Mouse (Mus musculus) megakaryocyte, embryonic 14.5 days (primary cell): ENCODE results near the gene Dazap1. TPM values are rescaled to one million over a fixed set of nuclear protein-coding genes. Genes with fewer than 3 reads are reported as not detected.

Source experiments
- H3K27me3 ChIP-seq: replicated peaks from 2 replicates; pipeline ENCODE3; 2012; ENCODE audit warnings: inconsistent platforms
- H3K36me3 ChIP-seq: replicated peaks from 2 replicates; pipeline ENCODE3; 2012; ENCODE audit warnings: low read length, inconsistent platforms, mixed read lengths
- H3K4me1 ChIP-seq: 2 replicates; pipeline ENCODE4 v1.6.1; 2012; ENCODE audit warnings: inconsistent platforms
- H3K4me3 ChIP-seq: replicated peaks from 2 replicates; pipeline ENCODE3; 2012; ENCODE audit warnings: moderate library complexity, mild to moderate bottlenecking, inconsistent platforms
- H3K9me3 ChIP-seq: 2 replicates; pipeline ENCODE4 v1.6.1; 2012; ENCODE audit warnings: inconsistent platforms
- FLI1 ChIP-seq: IDR thresholded peaks from 2 replicates; pipeline ENCODE4 v1.6.1; 2012; ENCODE audit warnings: low read length, inconsistent platforms, mixed read lengths
- GATA1 ChIP-seq: IDR thresholded peaks from 3 replicates; pipeline ENCODE4 v1.6.1; 2012; ENCODE audit warnings: mixed read lengths, low read length, inconsistent platforms, borderline replicate concordance
- polyA plus RNA-seq: library from polyadenylated mRNA; stranded (reverse); fragments of >175 nt; gene quantifications from 2 replicates; pipeline ENCODE4 v1.2.3, GENCODE M21; 2012; ENCODE audit warnings: low replicate concordance; ENCODE audit not compliant: insufficient read depth

The Dazap1 gene
- polyA plus RNA-seq, 1 experiment: 552 TPM

DNA sequence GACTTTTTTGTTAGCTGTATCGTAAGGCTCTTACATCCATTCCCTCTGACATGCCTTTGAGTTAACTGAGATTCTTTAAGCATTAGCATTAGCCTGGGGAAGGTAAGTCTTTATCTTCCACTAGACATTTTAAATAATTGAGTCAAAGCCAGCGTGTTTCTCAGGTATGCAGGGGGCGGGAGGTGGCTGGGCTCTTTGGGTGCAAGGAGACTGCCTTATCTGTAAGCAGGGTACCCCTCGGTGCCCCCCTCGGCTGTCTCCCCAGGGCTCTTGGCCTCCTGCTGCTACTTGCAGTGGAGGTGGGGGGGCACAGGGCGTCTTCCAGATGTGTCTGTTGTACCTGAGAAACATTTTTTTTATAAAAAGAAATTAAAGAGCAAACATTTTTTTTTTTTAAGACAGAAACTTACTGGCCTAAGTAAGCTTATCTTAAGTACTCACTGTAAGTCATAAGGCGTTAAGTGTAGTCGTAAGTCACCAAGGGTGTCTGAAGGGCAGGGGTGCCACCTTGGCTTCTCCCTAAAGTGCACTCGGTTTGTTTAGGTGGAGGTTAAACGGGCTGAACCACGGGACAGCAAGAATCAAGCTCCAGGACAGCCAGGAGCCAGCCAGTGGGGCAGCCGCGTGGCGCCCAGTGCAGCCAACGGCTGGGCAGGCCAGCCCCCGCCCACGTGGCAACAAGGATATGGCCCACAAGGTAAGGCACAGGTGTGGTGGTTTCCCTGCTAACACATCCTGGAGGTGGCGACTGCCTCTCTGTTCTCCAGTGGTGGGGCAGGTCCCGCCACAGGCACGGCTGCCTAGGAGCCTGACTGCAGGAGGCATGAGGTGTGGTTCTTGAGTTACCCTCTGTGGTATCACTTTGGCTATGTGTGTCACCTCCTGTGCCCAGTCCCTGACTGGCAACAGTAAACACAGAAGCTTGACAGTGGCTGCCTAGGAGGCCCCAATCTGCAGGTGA lies 21.5 kb downstream of the Dazap1 start:
- TF ChIP-seq FLI1 (no peak), GATA1 (no peak)
- Histone ChIP-seq H3K4me1 (peaks cover 59% of the 10 kb centered on the region), H3K36me3 (peaks cover 98% of the 10 kb centered on the region), H3K4me3 (no peak overlapping the region), H3K9me3 (no peaks in the 10 kb centered on the region), H3K27me3 (no peaks in the 10 kb centered on the region)

DNA sequence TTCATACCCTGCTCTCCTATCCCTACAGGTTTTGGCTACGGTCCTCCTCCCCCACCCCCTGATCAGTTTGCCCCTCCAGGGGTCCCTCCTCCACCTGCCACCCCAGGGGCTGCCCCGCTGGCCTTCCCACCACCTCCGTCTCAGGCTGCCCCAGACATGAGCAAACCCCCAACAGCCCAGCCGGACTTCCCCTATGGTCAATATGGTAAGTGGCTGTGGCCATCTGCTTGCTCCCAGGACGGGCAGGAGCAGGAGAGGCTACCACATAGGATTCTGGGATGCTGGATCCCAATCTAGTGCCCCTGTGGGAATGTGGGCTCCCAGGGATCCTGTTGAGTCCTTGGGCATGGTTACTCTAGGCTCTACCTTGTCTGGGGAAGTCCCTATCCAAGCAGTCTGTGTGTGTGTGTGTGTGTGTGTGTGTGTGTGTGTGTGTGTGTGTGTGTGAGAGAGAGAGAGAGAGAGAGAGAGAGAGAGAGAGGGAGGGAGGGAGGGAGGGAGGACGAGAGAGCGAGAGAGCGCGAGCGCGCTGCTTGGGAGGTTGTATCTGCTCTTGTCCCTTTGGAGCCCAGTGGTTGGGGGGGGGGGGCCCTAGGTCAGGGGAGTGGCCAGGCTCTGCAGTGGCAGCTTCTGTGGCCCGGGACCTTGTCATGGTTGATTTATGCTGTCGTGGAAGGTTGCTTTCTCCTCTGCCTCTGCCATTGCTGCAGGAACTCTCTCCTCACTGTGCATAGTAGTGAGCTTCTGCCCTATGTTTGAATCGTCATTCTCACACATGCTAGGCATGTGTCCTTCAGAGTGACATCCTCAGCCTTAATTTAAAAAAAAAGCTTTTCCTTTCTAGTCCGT lies 24.2 kb downstream of the Dazap1 start:
- H3K27me3 ChIP-seq: no peaks in the 10 kb centered on the region
- no peak overlapping the region for H3K4me3 ChIP-seq
- no peaks in the 10 kb centered on the region for H3K9me3 ChIP-seq
- peaks cover 90% of the 10 kb centered on the region for H3K36me3 ChIP-seq
- peaks cover 44% of the 10 kb centered on the region for H3K4me1 ChIP-seq
- TF ChIP-seq GATA1 (no peak), FLI1 (no peak)

DNA sequence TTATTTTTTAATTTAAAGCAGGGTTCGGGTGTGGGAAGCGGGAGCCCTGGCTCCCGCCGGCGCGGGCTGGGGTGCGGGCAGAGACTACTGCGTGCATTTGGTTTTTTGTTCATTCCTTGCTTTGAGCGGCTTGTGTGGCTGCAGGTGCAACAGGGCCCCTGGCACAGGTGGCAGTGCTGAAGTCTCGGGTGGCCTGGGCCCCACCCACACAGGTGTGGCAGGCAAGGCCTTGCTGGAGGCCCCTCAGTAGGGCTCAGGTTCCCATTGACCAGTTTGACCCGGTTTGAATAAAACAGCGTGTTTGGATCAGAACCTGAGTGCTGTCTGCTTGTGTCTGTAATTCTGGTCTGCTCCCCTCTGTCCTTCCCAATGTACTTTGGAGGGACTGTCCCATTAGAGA lies 26.8 kb downstream of the Dazap1 start:
- Histone ChIP-seq H3K27me3 (no peaks in the 10 kb centered on the region), H3K4me1 (peaks cover 30% of the 10 kb centered on the region), H3K9me3 (no peaks in the 10 kb centered on the region), H3K36me3 (peaks cover 64% of the 10 kb centered on the region), H3K4me3 (no peak overlapping the region)
- TF ChIP-seq FLI1 (no peak), GATA1 (no peak)

DNA sequence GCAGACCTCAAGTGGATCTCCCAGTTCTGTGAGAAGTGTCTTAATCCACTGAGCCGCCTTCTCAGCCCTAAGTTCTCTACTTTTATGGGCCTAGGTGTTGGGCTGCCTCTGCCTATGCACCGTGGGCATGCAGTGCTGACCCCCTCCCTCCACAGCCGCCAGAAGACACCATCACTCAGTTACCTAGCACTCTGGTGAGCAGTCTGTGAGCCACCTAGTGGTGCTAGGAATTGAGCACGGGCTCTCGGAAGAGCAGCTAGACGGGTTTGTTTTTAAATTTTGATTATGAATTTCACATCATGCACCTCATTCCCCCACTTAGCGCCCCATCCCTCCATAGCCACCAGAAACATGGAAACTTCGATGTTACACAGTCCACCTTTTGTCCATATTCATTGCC lies 27.4 kb downstream of the Dazap1 start:
- H3K4me3 ChIP-seq: no peak overlapping the region
- peaks cover 64% of the 10 kb centered on the region for H3K36me3 ChIP-seq
- no peaks in the 10 kb centered on the region for H3K27me3 ChIP-seq
- no peaks in the 10 kb centered on the region for H3K9me3 ChIP-seq
- peaks cover 31% of the 10 kb centered on the region for H3K4me1 ChIP-seq
- TF ChIP-seq FLI1 (no peak), GATA1 (no peak)

DNA sequence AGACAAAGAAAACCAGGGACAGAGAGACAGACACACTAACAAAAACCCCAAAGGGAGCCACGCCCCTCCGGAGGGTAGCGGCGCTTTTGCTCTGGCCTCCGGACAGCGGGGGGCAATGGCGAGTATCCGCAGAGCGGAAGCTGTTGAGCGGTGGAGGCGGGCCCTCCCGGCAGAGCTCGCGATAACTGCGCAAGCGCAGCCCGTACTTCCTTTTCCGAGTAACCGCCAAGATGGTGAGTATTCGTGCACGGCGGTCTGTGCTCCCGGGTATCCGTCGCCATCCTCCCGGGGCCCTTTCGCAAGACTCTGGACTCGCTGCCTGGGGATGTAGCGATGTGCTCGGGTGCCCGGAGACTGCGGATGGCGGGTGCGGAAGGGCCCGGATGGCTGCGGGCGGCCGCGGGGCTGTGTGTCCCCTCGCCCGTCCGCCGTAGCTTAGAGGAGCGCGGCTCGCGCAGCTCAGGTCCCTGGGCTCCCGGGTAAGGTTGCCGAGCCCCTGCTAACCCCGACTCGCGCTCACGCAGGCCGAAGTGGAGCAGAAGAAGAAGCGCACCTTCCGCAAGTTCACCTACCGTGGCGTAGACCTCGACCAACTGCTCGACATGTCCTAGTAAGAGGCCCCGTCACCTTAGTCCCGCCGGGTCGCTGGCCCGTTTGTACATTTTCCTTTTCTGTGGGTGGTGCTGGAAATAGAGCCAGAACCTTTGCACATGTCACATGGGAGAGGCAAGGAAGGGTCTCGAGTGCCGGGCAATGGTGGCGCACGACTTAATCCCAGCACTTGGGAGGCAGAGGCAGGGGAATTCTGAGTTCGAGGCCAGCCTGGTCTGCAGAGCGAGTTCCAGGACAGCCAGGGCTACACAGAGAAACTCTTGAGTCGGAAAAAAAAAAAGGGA lies 31.2 kb downstream of the Dazap1 start, which contains the start of gene Rps15:
Gene Rps15 (plus strand): TSS at position 203 of the 896 bp plus-strand sequence.
- peaks cover 56% of the 10 kb centered on the region for H3K4me1 ChIP-seq
- peaks cover 42% of the 10 kb centered on the region for H3K36me3 ChIP-seq
- no peaks in the 10 kb centered on the region for H3K9me3 ChIP-seq
- peaks cover 3% of the 10 kb centered on the region for H3K27me3 ChIP-seq
- TF ChIP-seq FLI1 (peak; percentile 56; the same call in 1 of the 2 replicates), GATA1 (no peak)
- H3K4me3 ChIP-seq: peak within 1 kb of the TSS; percentile 95

DNA sequence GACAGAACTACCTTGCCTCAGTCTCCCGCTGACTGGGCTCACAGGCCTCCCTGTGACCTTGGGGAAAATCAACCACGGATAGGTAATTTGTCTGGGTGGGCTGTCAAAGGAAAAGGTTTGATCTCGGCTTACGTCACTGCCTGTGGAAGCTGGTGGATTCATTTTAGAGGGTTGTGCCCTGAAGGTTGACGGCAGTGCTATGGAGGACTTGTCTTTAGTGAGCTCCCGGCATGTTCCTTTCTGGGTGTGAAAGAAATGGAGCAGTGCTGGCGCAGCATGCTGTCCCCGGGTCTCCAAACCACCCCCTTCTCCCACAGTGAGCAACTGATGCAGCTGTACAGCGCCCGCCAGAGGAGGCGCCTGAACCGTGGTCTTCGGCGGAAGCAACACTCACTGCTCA lies 32.0 kb downstream of the Dazap1 start:
- no peaks in the 10 kb centered on the region for H3K9me3 ChIP-seq
- peaks cover 65% of the 10 kb centered on the region for H3K4me1 ChIP-seq

DNA sequence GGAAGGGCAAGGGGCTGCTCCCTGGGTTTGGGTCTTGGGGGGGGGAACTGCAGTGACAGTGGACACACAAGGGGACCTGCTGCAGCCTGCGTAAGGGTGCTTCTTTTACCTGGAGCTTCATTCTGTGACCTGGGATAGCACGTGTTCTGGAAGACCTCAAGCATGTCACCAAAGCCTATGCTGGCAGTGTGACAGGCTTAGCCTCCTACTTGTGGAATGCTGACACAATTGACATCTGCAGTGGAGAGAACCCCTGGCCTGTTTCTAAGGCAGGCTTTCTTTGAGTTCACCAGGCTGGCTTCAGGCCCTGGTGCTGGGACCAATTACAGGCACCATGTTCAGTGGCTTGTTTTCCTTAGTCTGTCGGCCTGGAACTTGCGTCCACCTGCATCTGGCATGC lies 33.0 kb downstream of the Dazap1 start:
- peak overlapping the region; percentile 64 for H3K4me3 ChIP-seq
- TF ChIP-seq GATA1 (no peak), FLI1 (no peak)
- peaks cover 70% of the 10 kb centered on the region for H3K4me1 ChIP-seq

More for the DNA sequence above, 32.0 kb downstream of the Dazap1 start:
- peaks cover 10% of the 10 kb centered on the region for H3K27me3 ChIP-seq
- H3K4me3 ChIP-seq: peak overlapping the region; percentile 95
- TF ChIP-seq GATA1 (no peak), FLI1 (no peak)
- peaks cover 33% of the 10 kb centered on the region for H3K36me3 ChIP-seq

DNA sequence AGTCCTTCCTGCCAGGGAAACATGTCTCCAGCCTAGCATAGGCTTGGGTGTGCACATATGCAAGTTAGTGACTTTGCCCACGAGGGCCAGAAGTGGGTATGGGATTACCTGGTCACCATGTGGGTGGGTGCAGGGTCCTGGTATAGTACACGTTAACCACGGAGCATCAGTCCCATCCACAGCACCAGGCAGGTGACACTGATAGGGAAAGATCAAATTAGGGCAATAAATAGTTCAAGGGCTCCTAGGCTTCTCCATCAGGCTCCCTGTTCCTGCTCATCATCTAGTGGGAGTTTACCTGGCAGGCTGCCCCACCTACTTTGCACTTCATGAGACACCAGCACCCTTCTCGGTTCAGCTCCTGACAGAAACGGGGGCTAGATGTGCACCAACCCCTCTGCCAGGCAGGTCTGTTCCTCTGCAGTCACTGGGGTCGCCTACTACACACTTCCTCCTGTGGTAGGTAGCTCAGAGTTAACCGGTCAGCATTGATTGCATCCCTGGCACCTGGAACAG lies 33.6 kb downstream of the Dazap1 start:
- no peaks in the 10 kb centered on the region for H3K9me3 ChIP-seq
- peak overlapping the region; percentile 29 for H3K4me3 ChIP-seq
- TF ChIP-seq FLI1 (no peak), GATA1 (no peak)
- peaks cover 75% of the 10 kb centered on the region for H3K4me1 ChIP-seq
- peaks cover 25% of the 10 kb centered on the region for H3K27me3 ChIP-seq
- peaks cover 21% of the 10 kb centered on the region for H3K36me3 ChIP-seq

More for the DNA sequence above, 33.0 kb downstream of the Dazap1 start:
- H3K27me3 ChIP-seq: peaks cover 20% of the 10 kb centered on the region
- no peaks in the 10 kb centered on the region for H3K9me3 ChIP-seq
- H3K36me3 ChIP-seq: peaks cover 24% of the 10 kb centered on the region
